Mouse (Mus musculus) hindbrain, postnatal 0 days (tissue): ENCODE results near the gene Serpina3b. TPM values are rescaled to one million over a fixed set of nuclear protein-coding genes. Genes with fewer than 3 reads are reported as not detected.

Experiments used
- ATAC-seq: fragments of 200-750 bp; cut with Nextera tagmentation; 2 replicates; pipeline ENCODE4 v1.8.0; 2017; ENCODE audit warnings: mild to moderate bottlenecking, moderate TSS enrichment, moderate library complexity
- DNase-seq: peaks from one replicate; pipeline ENCODE4 v3.0.0-alpha.2; 2015; ENCODE audit warnings: low spot score
- H3K27ac ChIP-seq: fragments of 300-500 bp; sonication (generic); 2 replicates; pipeline ENCODE4 v1.5.1; 2014; ENCODE audit warnings: mild to moderate bottlenecking
- H3K27me3 ChIP-seq: fragments of 300-500 bp; sonication (generic); 2 replicates; pipeline ENCODE4 v1.6.1; 2014; ENCODE audit warnings: low read length, mixed read lengths; ENCODE audit not compliant: insufficient read depth
- H3K36me3 ChIP-seq: fragments of 300-500 bp; sonication (generic); 2 replicates; pipeline ENCODE4 v1.6.1; 2014; ENCODE audit warnings: low read length, mixed read lengths; ENCODE audit not compliant: insufficient read depth
- H3K4me1 ChIP-seq: fragments of 300-500 bp; sonication (generic); 2 replicates; pipeline ENCODE4 v1.6.1; 2014; ENCODE audit warnings: antibody characterized with exemption, low read length, mixed read lengths; ENCODE audit not compliant: insufficient read depth
- H3K4me2 ChIP-seq: fragments of 300-500 bp; sonication (generic); 2 replicates; pipeline ENCODE4 v1.6.1; 2014; ENCODE audit warnings: low read depth, mild to moderate bottlenecking, low read length, moderate library complexity, mixed read lengths
- H3K4me3 ChIP-seq: fragments of 300-500 bp; sonication (generic); 2 replicates; pipeline ENCODE4 v1.5.1; 2014; ENCODE audit warnings: low read length
- H3K9ac ChIP-seq: fragments of 300-500 bp; sonication (generic); replicated peaks from 2 replicates; pipeline ENCODE4 v1.6.1; 2014; ENCODE audit warnings: mild to moderate bottlenecking, low read length, moderate library complexity, mixed read lengths
- H3K9me3 ChIP-seq: fragments of 300-500 bp; sonication (generic); 2 replicates; pipeline ENCODE4 v1.6.1; 2016; ENCODE audit warnings: low read length, mixed read lengths
- CTCF ChIP-seq: IDR thresholded peaks from 2 replicates; pipeline ENCODE4 v1.5.1; 2016; ENCODE audit warnings: antibody characterized with exemption, control low read depth, low read depth
- WGBS: fragments of 180-500 bp; shearing (Covaris S2); extraction: QIAGEN DNeasy Blood & Tissue Kit; methylation state at CpG from one replicate; pipeline ENCODE4 v1.1.7; 2014; 5-methylcytosine and 5-hydroxymethylcytosine counted together
- polyA plus RNA-seq: library from polyadenylated mRNA; unstranded; fragments of >200 nt; fragmentation: Nextera tagmentation; extraction: Ambion mirVana; gene quantifications from 2 replicates; pipeline ENCODE4 v1.2.1, GENCODE M21; 2015
- total RNA-seq: library from RNA; depleted of rRNA; stranded (reverse); fragments of >200 nt; gene quantifications from 2 replicates; pipeline ENCODE4 v1.2.3, GENCODE M21; 2014

The Serpina3b gene
- total and polyA plus RNA-seq, 2 experiments from 2014 or later: not detected

DNA sequence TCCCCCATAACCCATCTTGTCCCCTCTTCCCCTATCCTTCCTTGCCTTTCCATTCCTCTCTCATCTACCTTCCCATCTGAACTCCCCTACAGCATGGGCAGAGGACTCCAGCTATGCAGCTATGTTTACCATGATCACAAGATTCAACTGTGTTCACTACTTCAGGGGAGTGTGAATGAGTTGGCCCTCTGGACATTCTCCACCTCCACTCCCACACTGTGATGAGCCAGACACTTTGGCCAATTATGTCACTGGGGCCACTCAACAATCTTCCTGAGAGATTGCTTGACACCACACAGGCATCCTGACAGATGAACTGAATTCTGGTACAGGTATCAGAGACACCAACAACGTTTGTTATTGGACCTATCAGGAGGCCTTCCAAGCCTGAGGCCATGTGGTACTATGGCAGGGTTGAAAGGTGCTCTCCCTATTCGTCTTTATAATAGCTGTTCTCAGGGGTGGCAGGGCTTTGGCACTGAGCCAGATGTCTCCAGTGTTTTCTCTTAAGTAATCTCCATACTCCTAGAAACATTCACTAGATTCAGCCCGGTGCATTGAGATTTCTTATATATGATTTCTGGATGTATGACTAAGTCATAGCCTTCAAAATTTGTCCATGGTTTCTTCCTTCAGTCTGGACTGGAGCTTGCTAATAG, 12.7 kb upstream of the Serpina3b start:
- 50% methylated on average over 3 of the region's 3 CpGs for WGBS
- Histone ChIP-seq H3K27me3 (no peaks in the 10 kb centered on the region), H3K9ac (no peak overlapping the region), H3K4me3 (no peak overlapping the region), H3K4me1 (no peaks in the 10 kb centered on the region), H3K4me2 (no peak overlapping the region), H3K36me3 (no peaks in the 10 kb centered on the region), H3K27ac (no peak overlapping the region), H3K9me3 (no peaks in the 10 kb centered on the region)
- ATAC-seq (no peak), DNase-seq (no peak)
- TF ChIP-seq CTCF: no peak

- H3K36me3 ChIP-seq: no peaks in the 10 kb centered on the region
- H3K9ac ChIP-seq: no peak overlapping the region
- H3K27me3 ChIP-seq: no peaks in the 10 kb centered on the region
- TF ChIP-seq CTCF: no peak
- no peak overlapping the region for H3K27ac ChIP-seq
- ATAC-seq (no peak), DNase-seq (no peak)
- no peak overlapping the region for H3K4me3 ChIP-seq
- no peaks in the 10 kb centered on the region for H3K4me1 ChIP-seq
- 81% methylated on average over 1 of the region's 1 CpGs for WGBS
- no peak overlapping the region for H3K4me2 ChIP-seq
- no peaks in the 10 kb centered on the region for H3K9me3 ChIP-seq
Measured at GRCm38 (mm10) chr12:104123097-104123496, 4.7 kb upstream of the Serpina3b start.

- no peak for TF ChIP-seq CTCF
- WGBS: 73% methylated on average over 2 of the region's 2 CpGs
- DNase-seq (no peak), ATAC-seq (no peak)
- Histone ChIP-seq H3K4me3 (no peak overlapping the region), H3K9ac (no peak overlapping the region), H3K4me2 (no peak overlapping the region), H3K4me1 (no peaks in the 10 kb centered on the region), H3K9me3 (no peaks in the 10 kb centered on the region), H3K27me3 (no peaks in the 10 kb centered on the region), H3K36me3 (no peaks in the 10 kb centered on the region), H3K27ac (no peak overlapping the region)
Measured at GRCm38 (mm10) chr12:104123996-104124395, 3.8 kb upstream of the Serpina3b start.

- Histone ChIP-seq H3K4me1 (no peaks in the 10 kb centered on the region), H3K27me3 (no peaks in the 10 kb centered on the region), H3K4me2 (no peak overlapping the region), H3K4me3 (no peak overlapping the region), H3K9ac (no peak overlapping the region), H3K9me3 (no peaks in the 10 kb centered on the region), H3K36me3 (no peaks in the 10 kb centered on the region), H3K27ac (no peak overlapping the region)
- ATAC-seq: no peak
- no peak for TF ChIP-seq CTCF
- 85% methylated on average over 5 of the region's 5 CpGs for WGBS
- DNase-seq: no peak
Measured at GRCm38 (mm10) chr12:104125021-104125560, 2.7 kb upstream of the Serpina3b start.

- Histone ChIP-seq H3K4me2 (no peak overlapping the region), H3K4me3 (no peak overlapping the region), H3K9ac (no peak overlapping the region), H3K36me3 (no peaks in the 10 kb centered on the region), H3K27me3 (no peaks in the 10 kb centered on the region), H3K9me3 (no peaks in the 10 kb centered on the region), H3K27ac (no peak overlapping the region), H3K4me1 (no peaks in the 10 kb centered on the region)
- ATAC-seq (no peak), DNase-seq (no peak)
- TF ChIP-seq CTCF: no peak
Measured at GRCm38 (mm10) chr12:104131041-104131440, 3.2 kb downstream of the Serpina3b start.

DNA sequence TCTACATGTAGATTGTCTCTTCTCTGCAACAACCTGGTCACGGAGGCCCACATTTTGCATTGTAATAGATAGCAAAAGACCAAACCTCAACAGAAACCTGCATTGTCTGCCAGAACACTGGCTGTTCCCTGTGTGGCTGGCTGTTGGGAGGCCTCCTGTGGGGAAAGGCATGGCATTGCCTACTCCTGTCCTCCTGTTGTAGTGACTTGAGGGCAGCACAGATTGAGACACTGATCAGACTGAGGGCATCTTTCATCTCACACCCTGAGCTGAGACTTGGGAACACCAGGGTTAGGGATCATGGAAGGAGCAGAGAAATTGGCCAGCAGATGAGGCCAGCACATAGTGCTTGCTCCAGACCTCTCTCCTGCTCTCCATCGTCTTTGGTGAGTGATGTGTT, 10.4 kb downstream of the Serpina3b start:
- Histone ChIP-seq H3K9ac (no peak overlapping the region), H3K27ac (no peak overlapping the region), H3K4me2 (no peak overlapping the region), H3K9me3 (no peaks in the 10 kb centered on the region), H3K4me3 (no peak overlapping the region), H3K27me3 (no peaks in the 10 kb centered on the region), H3K36me3 (no peaks in the 10 kb centered on the region), H3K4me1 (no peaks in the 10 kb centered on the region)
- DNase-seq: no peak
- 82% methylated on average over 2 of the region's 2 CpGs for WGBS
- no peak for TF ChIP-seq CTCF
- ATAC-seq: no peak

GRCm38 (mm10) chr12:104140543-104141103, 12.8 kb downstream of the Serpina3b start:
- WGBS: 88% methylated on average over 4 of the region's 4 CpGs
- Histone ChIP-seq H3K36me3 (no peaks in the 10 kb centered on the region), H3K4me2 (no peak overlapping the region), H3K27ac (no peak overlapping the region), H3K9ac (no peak overlapping the region), H3K27me3 (no peaks in the 10 kb centered on the region), H3K4me3 (no peak overlapping the region), H3K4me1 (no peaks in the 10 kb centered on the region), H3K9me3 (no peaks in the 10 kb centered on the region)
- no peak for TF ChIP-seq CTCF
- no peak for ATAC-seq
- DNase-seq: no peak
